Mouse (Mus musculus) liver, embryonic 11.5 days (tissue): ENCODE data around the gene Strn3. TPM values are rescaled to one million over a fixed set of nuclear protein-coding genes. Genes with fewer than 3 reads are reported as not detected.
"Not testable (repeated sequence)": the region's sequence is repeated elsewhere in the genome, so short reads cannot be mapped to it uniquely, and the experiment has no call there.

Source experiments
- ATAC-seq: fragments of 200-750 bp; cut with Nextera tagmentation; replicated peaks from 2 replicates; pipeline ENCODE4 v1.8.0; 2017; ENCODE audit warnings: moderate number of reproducible peaks, mild to moderate bottlenecking, moderate TSS enrichment, moderate library complexity; ENCODE audit not compliant: low FRiP score
- DNase-seq: peaks from one replicate; pipeline ENCODE4 v3.0.0-alpha.2; 2017; ENCODE audit warnings: low spot score
- H3K27ac ChIP-seq: fragments of 300-500 bp; sonication (generic); 2 replicates; pipeline ENCODE4 v1.5.1; 2014; ENCODE audit warnings: mild to moderate bottlenecking, low read depth, low read length, control low read depth
- H3K27me3 ChIP-seq: fragments of 300-500 bp; sonication (generic); replicated peaks from 2 replicates; pipeline ENCODE4 v1.6.1; 2014; ENCODE audit warnings: low read length, mixed read lengths; ENCODE audit not compliant: control insufficient read depth, insufficient read depth
- H3K36me3 ChIP-seq: fragments of 300-500 bp; sonication (generic); 2 replicates; pipeline ENCODE4 v1.6.1; 2014; ENCODE audit warnings: mild to moderate bottlenecking, low read length, moderate library complexity, mixed read lengths; ENCODE audit not compliant: control insufficient read depth, insufficient read depth
- H3K4me1 ChIP-seq: fragments of 300-500 bp; sonication (generic); replicated peaks from 2 replicates; pipeline ENCODE4 v1.6.1; 2014; ENCODE audit warnings: low read length, mixed read lengths; ENCODE audit not compliant: control insufficient read depth, insufficient read depth
- H3K4me2 ChIP-seq: fragments of 300-500 bp; sonication (generic); 2 replicates; pipeline ENCODE4 v1.6.1; 2014; ENCODE audit warnings: mild to moderate bottlenecking, control low read depth, moderate library complexity
- H3K4me3 ChIP-seq: fragments of 300-500 bp; sonication (generic); 2 replicates; pipeline ENCODE4 v1.5.1; 2014; ENCODE audit warnings: low read depth, low read length, control low read depth
- H3K9ac ChIP-seq: fragments of 300-500 bp; sonication (generic); 2 replicates; pipeline ENCODE4 v1.6.1; 2014; ENCODE audit warnings: low read depth, low read length, control low read depth
- H3K9me3 ChIP-seq: fragments of 300-500 bp; sonication (generic); 2 replicates; pipeline ENCODE4 v1.6.1; 2016; ENCODE audit warnings: low read length, inconsistent platforms, mixed read lengths; ENCODE audit not compliant: control insufficient read depth
- WGBS: fragments of 180-500 bp; shearing (Covaris S2); extraction: QIAGEN DNeasy Blood & Tissue Kit; methylation state at CpG from one replicate; pipeline ENCODE4 v1.1.7; 2014; 5-methylcytosine and 5-hydroxymethylcytosine counted together
- polyA plus RNA-seq: library from polyadenylated mRNA; unstranded; fragments of >200 nt; fragmentation: Nextera tagmentation; extraction: Ambion mirVana; gene quantifications from 2 replicates; pipeline ENCODE4 v1.2.1, GENCODE M21; 2014

The Strn3 gene
- polyA plus RNA-seq, 1 experiment from 2014 or later: 30.3 TPM

DNA sequence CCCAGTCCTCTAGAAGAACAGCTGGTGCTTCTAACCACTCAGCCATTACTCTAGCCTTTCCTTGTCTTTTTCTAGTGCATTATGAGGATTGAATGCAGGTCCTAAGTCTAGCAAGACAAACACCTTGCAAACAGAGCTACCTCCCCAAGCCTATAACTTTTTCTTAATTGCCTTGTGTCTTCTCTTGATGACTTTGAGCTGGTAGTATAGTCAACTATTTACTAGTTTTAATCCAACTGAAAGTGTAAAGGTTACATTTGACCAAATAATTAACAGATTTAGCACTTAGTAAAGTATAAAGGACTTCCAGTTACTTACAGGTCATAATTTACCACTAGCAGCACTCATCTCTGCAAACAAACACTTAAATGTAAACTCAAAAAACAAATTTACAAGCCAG lies 28.7 kb downstream of the Strn3 start:
- DNase-seq: no peak
- H3K27ac ChIP-seq: no peak overlapping the region
- no peak for ATAC-seq

DNA sequence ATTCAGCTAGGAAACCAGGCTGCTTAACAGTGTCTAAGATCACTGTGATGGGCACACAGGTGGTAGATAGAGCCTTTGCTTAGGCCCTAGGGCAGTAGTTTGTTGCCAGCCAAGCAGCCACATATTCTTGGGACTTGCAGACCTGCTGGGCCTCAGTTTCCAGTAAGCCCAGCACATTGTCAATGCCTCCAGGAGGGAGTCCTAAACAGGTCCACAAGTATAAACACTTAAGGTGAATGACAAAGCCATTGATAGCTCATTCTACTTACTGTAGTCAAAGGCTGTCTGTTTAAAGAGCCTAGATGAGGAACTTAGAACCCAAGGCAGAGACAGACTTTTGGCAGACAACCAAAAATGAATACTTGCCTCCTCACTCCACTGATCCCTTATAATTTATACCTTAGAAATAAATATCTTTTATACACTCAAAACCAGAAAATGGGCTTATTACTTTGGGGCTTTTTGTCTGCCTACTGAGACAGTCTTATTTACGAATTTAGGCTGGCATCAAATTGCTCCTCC lies 35.7 kb downstream of the Strn3 start:
- H3K9ac ChIP-seq: no peak overlapping the region
- H3K4me1 ChIP-seq: no peaks in the 10 kb centered on the region
- no peaks in the 10 kb centered on the region for H3K27me3 ChIP-seq
- WGBS: 90% methylated on average over 1 of the region's 1 CpGs
- H3K36me3 ChIP-seq: peaks cover 7% of the 10 kb centered on the region; the same call in 1 of the 2 replicates
- H3K9me3 ChIP-seq: no peaks in the 10 kb centered on the region
- no peak overlapping the region for H3K4me2 ChIP-seq
- DNase-seq: no peak
- H3K4me3 ChIP-seq: no peak overlapping the region
- no peak for ATAC-seq
- no peak overlapping the region for H3K27ac ChIP-seq

More for the DNA sequence above, 28.7 kb downstream of the Strn3 start:
- Histone ChIP-seq H3K4me3 (no peak overlapping the region), H3K9ac (no peak overlapping the region), H3K27me3 (no peaks in the 10 kb centered on the region), H3K4me2 (no peak overlapping the region), H3K4me1 (peaks cover 3% of the 10 kb centered on the region; the same call in 1 of the 2 replicates), H3K36me3 (no peaks in the 10 kb centered on the region), H3K9me3 (no peaks in the 10 kb centered on the region)

DNA sequence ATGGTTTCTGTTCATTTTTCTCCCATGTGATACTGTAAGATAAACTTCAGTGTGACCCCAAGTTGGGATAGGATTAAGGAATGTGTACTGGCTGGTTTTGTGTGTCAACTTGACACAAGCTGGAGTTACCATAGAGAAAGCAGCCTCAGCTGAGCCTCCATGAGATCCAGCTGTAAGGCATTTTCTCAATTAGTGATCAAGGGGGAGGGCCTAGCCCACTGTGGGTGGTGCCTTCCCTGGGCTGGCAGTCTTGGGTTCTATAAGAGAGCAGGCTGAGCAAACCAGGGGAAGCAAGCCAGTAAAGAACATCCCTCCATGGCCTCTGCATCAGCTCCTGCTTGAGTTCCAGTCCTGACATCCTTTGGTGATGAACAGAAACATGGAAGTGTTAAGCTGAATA lies 42.3 kb downstream of the Strn3 start:
- not testable (repeated sequence) for H3K4me1 ChIP-seq, H3K4me2 ChIP-seq, H3K4me3 ChIP-seq, H3K27me3 ChIP-seq, DNase-seq, H3K36me3 ChIP-seq, H3K9ac ChIP-seq, ATAC-seq, H3K9me3 ChIP-seq, H3K27ac ChIP-seq

DNA sequence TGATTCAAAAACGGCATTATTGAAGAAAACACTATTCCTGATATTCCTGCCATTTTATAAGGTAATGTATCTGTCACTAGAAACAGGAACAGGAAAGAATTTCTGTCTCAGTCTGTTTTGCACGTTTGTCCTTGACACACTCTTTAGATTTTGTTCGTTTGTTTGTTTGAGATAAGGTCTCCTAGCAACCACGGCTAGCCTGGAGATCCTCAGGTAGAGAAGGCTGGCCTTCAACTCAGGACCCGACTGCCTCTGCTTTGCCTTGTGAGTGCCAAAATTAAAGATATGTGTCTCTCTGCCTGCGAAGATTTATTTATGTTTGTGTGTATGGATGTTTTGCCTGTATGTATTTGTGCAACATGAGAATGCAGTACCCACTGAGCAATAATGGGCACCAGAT lies 49.8 kb downstream of the Strn3 start:
- 25% methylated on average over 6 of the region's 6 CpGs for WGBS
- no peak overlapping the region for H3K9ac ChIP-seq
- no peak overlapping the region for H3K27ac ChIP-seq
- ATAC-seq (peak; percentile 79), DNase-seq (peak; percentile 35)
- peaks cover 12% of the 10 kb centered on the region for H3K4me1 ChIP-seq
- no peak overlapping the region for H3K4me2 ChIP-seq
- H3K4me3 ChIP-seq: no peak overlapping the region
- H3K36me3 ChIP-seq: peaks cover 2% of the 10 kb centered on the region; the same call in 1 of the 2 replicates
- H3K9me3 ChIP-seq: no peaks in the 10 kb centered on the region
- no peaks in the 10 kb centered on the region for H3K27me3 ChIP-seq

DNA sequence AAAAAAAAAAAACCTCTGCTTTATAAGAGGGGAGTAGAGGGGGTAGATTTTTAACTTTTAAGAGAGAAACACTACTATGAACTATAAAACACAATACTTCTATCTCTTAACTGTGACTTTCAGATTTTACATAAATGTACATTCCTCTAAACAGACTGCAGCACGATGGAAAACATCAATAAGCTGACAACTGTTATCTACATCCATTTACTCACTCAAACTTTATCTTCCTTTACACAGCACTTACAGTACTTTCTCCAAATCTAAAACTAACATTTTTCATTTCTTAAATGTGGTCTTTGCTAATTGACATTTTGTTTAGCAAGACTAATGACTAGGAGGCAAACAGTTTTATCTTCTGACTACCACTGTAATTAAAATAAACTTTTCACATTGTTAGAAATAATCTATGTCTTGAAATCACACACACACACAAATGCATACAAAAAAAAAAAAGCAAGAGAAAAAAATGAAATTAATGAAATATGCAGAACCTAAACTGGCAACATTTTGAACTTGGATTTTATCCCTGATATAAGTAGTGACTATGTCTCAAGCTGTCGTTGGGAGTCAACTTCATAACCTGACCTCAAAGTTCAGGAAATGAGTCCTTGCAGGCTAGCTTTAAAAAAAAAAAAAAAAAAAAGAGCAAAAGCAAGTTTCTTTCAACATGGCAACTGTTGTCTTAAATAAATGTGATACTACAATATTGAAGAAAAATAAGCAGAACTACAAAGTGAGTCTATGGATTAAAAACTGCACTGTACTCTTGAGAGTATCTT lies 54.8 kb downstream of the Strn3 start:
- Histone ChIP-seq H3K9me3 (no peaks in the 10 kb centered on the region), H3K4me3 (no peak overlapping the region), H3K27ac (no peak overlapping the region), H3K27me3 (no peaks in the 10 kb centered on the region), H3K9ac (no peak overlapping the region), H3K4me2 (no peak overlapping the region), H3K36me3 (no peaks in the 10 kb centered on the region), H3K4me1 (peaks cover 6% of the 10 kb centered on the region)
- 33% methylated on average over 2 of the region's 2 CpGs for WGBS
- DNase-seq (no peak), ATAC-seq (no peak; the same call in 1 of the 2 replicates)

DNA sequence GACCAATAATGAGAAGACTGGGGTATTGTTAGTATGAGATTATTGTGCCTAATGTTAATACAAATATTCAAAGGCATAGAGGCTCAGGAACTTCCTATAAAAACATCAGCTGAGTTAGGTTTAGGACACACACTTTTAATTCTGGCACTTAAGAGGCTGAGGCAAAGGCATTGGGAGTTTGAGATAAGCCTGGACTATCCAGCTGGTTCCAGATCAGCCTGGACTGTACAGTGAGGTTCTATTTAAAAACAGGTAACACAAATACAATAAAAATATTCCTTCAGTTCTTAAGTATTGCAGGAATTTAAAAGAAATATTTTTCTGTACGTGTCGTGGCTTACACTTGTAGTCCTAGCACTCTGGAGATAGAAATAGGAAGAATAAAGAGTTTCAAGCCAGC lies 55.4 kb downstream of the Strn3 start:
- H3K9me3 ChIP-seq: no peaks in the 10 kb centered on the region
- 79% methylated on average over 2 of the region's 2 CpGs for WGBS
- H3K9ac ChIP-seq: no peak overlapping the region
- H3K4me3 ChIP-seq: no peak overlapping the region
- no peaks in the 10 kb centered on the region for H3K36me3 ChIP-seq
- H3K27ac ChIP-seq: no peak overlapping the region
- no peaks in the 10 kb centered on the region for H3K27me3 ChIP-seq
- peak; percentile 61; the same call in 1 of the 2 replicates for ATAC-seq
- peaks cover 4% of the 10 kb centered on the region; the same call in 1 of the 2 replicates for H3K4me1 ChIP-seq
- DNase-seq: no peak
- no peak overlapping the region for H3K4me2 ChIP-seq

DNA sequence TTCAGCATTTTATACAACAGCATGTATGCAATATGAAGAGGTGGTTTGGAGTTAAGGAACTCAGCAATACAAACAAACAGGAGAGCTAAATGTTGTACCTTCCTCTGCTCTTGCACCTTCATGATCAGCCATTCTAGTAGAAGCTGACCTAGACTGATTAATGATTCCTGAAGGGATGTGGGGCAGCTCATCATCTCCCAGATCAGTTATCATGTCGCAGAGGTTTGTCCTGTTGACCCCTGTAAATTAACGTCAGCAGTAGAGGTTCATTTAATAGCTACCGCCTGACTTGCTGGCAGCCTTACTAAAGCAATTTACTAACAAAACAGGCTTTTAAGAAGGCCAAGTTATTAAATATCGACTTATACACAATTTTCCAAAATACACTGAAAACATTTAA lies 58.2 kb downstream of the Strn3 start:
- no peak for DNase-seq
- Histone ChIP-seq H3K4me1 (peaks cover 4% of the 10 kb centered on the region; the same call in 1 of the 2 replicates), H3K9ac (no peak overlapping the region)

DNA sequence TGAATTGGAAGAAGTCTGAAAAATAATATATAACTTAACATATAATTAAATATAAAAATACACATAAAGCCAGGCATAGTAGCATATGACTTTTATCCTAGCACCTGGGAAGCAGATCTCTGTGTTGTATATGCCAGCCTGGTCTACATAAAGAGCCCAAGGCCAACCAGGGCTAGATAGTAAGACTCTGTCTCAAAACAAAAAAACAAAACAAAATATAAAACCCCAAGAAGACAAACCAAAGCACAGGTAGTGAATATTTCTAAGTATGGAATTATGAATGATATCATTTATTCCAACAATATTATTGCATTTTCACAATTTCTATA lies 68.4 kb downstream of the Strn3 start:
- Histone ChIP-seq H3K9ac (no peak overlapping the region), H3K4me2 (no peak overlapping the region), H3K9me3 (no peaks in the 10 kb centered on the region), H3K27ac (no peak overlapping the region), H3K4me1 (no peaks in the 10 kb centered on the region), H3K36me3 (peaks cover 3% of the 10 kb centered on the region; the same call in 1 of the 2 replicates), H3K4me3 (no peak overlapping the region), H3K27me3 (no peaks in the 10 kb centered on the region)
- DNase-seq (no peak), ATAC-seq (no peak)

More for the DNA sequence above, 58.2 kb downstream of the Strn3 start:
- H3K27me3 ChIP-seq: no peaks in the 10 kb centered on the region
- H3K36me3 ChIP-seq: no peaks in the 10 kb centered on the region
- no peak overlapping the region for H3K4me2 ChIP-seq
- no peak overlapping the region for H3K4me3 ChIP-seq
- H3K9me3 ChIP-seq: no peaks in the 10 kb centered on the region
- no peak for ATAC-seq
- WGBS: 76% methylated on average over 4 of the region's 4 CpGs
- H3K27ac ChIP-seq: no peak overlapping the region
